Mouse (Mus musculus) limb, embryonic 10.5 days (tissue): Measurements from ENCODE around the gene Pafah1b3. TPM values are rescaled to one million over a fixed set of nuclear protein-coding genes. Genes with fewer than 3 reads are reported as not detected.
"Not testable (repeated sequence)": the region's sequence is repeated elsewhere in the genome, so short reads cannot be mapped to it uniquely, and the experiment has no call there.

ENCODE experiments used
- DNase-seq: peaks from one replicate; pipeline ENCODE4 v3.0.0-alpha.2; 2017; ENCODE audit warnings: low spot score
- H3K27ac ChIP-seq: fragments of 300-500 bp; sonication (generic); 2 replicates; pipeline ENCODE4 v1.5.1; 2016; ENCODE audit warnings: mild to moderate bottlenecking
- H3K27me3 ChIP-seq: fragments of 300-500 bp; sonication (generic); 2 replicates; pipeline ENCODE4 v1.6.1; 2016; ENCODE audit warnings: low read depth, mild to moderate bottlenecking; ENCODE audit not compliant: poor library complexity, severe bottlenecking
- H3K36me3 ChIP-seq: fragments of 300-500 bp; sonication (generic); 2 replicates; pipeline ENCODE4 v1.6.1; 2016; ENCODE audit warnings: mild to moderate bottlenecking, moderate library complexity
- H3K4me1 ChIP-seq: fragments of 300-500 bp; sonication (generic); 2 replicates; pipeline ENCODE4 v1.6.1; 2016
- H3K4me3 ChIP-seq: fragments of 300-500 bp; sonication (generic); 2 replicates; pipeline ENCODE4 v1.5.1; 2016; ENCODE audit warnings: mild to moderate bottlenecking, moderate library complexity
- H3K9me3 ChIP-seq: fragments of 300-500 bp; sonication (generic); replicated peaks from 2 replicates; pipeline ENCODE4 v1.6.1; 2016; ENCODE audit warnings: mild to moderate bottlenecking
- WGBS: fragments of 180-500 bp; shearing (Covaris S2); methylation state at CpG from one replicate; pipeline ENCODE4 v1.1.7; 2016; 5-methylcytosine and 5-hydroxymethylcytosine counted together
- polyA plus RNA-seq: library from polyadenylated mRNA; unstranded; fragments of >200 nt; fragmentation: Nextera tagmentation; extraction: Ambion mirVana; gene quantifications from 2 replicates; pipeline ENCODE4 v1.2.1, GENCODE M21; 2016

Pafah1b3 gene
- polyA plus RNA-seq, 1 experiment from 2014 or later: 248 TPM

- Histone ChIP-seq H3K9me3 (no peaks in the 10 kb centered on the region), H3K36me3 (peaks cover 24% of the 10 kb centered on the region), H3K4me3 (peak overlapping the region; percentile 71), H3K27me3 (no peaks in the 10 kb centered on the region), H3K4me1 (peaks cover 48% of the 10 kb centered on the region), H3K27ac (peak overlapping the region; percentile 98)
- peak; percentile 96 for DNase-seq
- under 1% methylated on average over 33 of the region's 33 CpGs for WGBS
Observed at GRCm38 (mm10) chr7:25267751-25268463, 29.9 kb downstream of the Pafah1b3 start.

- under 1% methylated on average over 29 of the region's 29 CpGs for WGBS
Observed at GRCm38 (mm10) chr7:25267301-25267750, 30.5 kb downstream of the Pafah1b3 start, which contains the start of gene Cic. Cic (plus strand) TSS chr7:25267704.

GRCm38 (mm10) chr7:25266180-25266962 lies 31.4 kb downstream of the Pafah1b3 start:
- Histone ChIP-seq H3K4me3 (peak overlapping the region; percentile 71), H3K27ac (peak overlapping the region; percentile 98; the same call in 1 of the 2 replicates)

More at GRCm38 (mm10) chr7:25267301-25267750, 30.5 kb downstream of the Pafah1b3 start, which contains the start of gene Cic:
- Histone ChIP-seq H3K27ac (peak within 1 kb of the TSS; percentile 98), H3K4me1 (peaks cover 43% of the 10 kb centered on the region), H3K4me3 (peak within 1 kb of the TSS; percentile 71), H3K36me3 (peaks cover 19% of the 10 kb centered on the region), H3K9me3 (no peaks in the 10 kb centered on the region), H3K27me3 (no peaks in the 10 kb centered on the region)
- peak; percentile 97 for DNase-seq

GRCm38 (mm10) chr7:25265743-25266142 lies 32.0 kb downstream of the Pafah1b3 start:
- peaks cover 42% of the 10 kb centered on the region for H3K4me1 ChIP-seq
- H3K27ac ChIP-seq, H3K9me3 ChIP-seq, H3K4me3 ChIP-seq, H3K27me3 ChIP-seq, H3K36me3 ChIP-seq, DNase-seq: not testable (repeated sequence)
- 90% methylated on average over 5 of the region's 5 CpGs for WGBS

More at GRCm38 (mm10) chr7:25266180-25266962, 31.4 kb downstream of the Pafah1b3 start:
- WGBS: 89% methylated on average over 8 of the region's 8 CpGs
- Histone ChIP-seq H3K36me3 (peaks cover 9% of the 10 kb centered on the region), H3K9me3 (no peaks in the 10 kb centered on the region), H3K27me3 (no peaks in the 10 kb centered on the region), H3K4me1 (peaks cover 43% of the 10 kb centered on the region)
- no peak for DNase-seq

- DNase-seq: no peak
- Histone ChIP-seq H3K4me3 (no peak overlapping the region), H3K27ac (0 out of 2 replicates have a peak overlapping the region, but pooled peaks have one; percentile 12), H3K36me3 (no peaks in the 10 kb centered on the region), H3K27me3 (no peaks in the 10 kb centered on the region), H3K4me1 (peaks cover 28% of the 10 kb centered on the region), H3K9me3 (no peaks in the 10 kb centered on the region)
- WGBS: 28% methylated on average over 17 of the region's 17 CpGs
Observed at GRCm38 (mm10) chr7:25263968-25264870, 33.6 kb downstream of the Pafah1b3 start.

GRCm38 (mm10) chr7:25261896-25262295 lies 35.9 kb downstream of the Pafah1b3 start:
- 88% methylated on average over 1 of the region's 1 CpGs for WGBS
- no peak overlapping the region for H3K27ac ChIP-seq
- H3K4me1 ChIP-seq: peaks cover 15% of the 10 kb centered on the region
- no peaks in the 10 kb centered on the region for H3K27me3 ChIP-seq
- H3K36me3 ChIP-seq: no peaks in the 10 kb centered on the region
- no peaks in the 10 kb centered on the region for H3K9me3 ChIP-seq
- no peak overlapping the region for H3K4me3 ChIP-seq
- DNase-seq: no peak

GRCm38 (mm10) chr7:25251822-25252221 lies 46.0 kb downstream of the Pafah1b3 start:
- Histone ChIP-seq H3K27ac (peak overlapping the region; percentile 97), H3K36me3 (peaks cover 18% of the 10 kb centered on the region), H3K4me3 (peak overlapping the region; percentile 99), H3K27me3 (no peaks in the 10 kb centered on the region), H3K9me3 (no peaks in the 10 kb centered on the region), H3K4me1 (peaks cover 37% of the 10 kb centered on the region)
- WGBS: 16% methylated on average over 8 of the region's 8 CpGs
- DNase-seq: no peak

GRCm38 (mm10) chr7:25251071-25251791 lies 46.6 kb downstream of the Pafah1b3 start:
- no peak for DNase-seq
- H3K27me3 ChIP-seq: no peaks in the 10 kb centered on the region
- peak overlapping the region; percentile 99 for H3K4me3 ChIP-seq
- peaks cover 43% of the 10 kb centered on the region for H3K4me1 ChIP-seq
- peak overlapping the region; percentile 97 for H3K27ac ChIP-seq
- 2% methylated on average over 22 of the region's 22 CpGs for WGBS
- peaks cover 24% of the 10 kb centered on the region for H3K36me3 ChIP-seq
- no peaks in the 10 kb centered on the region for H3K9me3 ChIP-seq

- peak; percentile 99 for DNase-seq
- Histone ChIP-seq H3K27me3 (no peaks in the 10 kb centered on the region), H3K4me1 (peaks cover 49% of the 10 kb centered on the region), H3K27ac (peak within 1 kb of the TSS; percentile 97), H3K36me3 (peaks cover 32% of the 10 kb centered on the region), H3K4me3 (peak within 1 kb of the TSS; percentile 99), H3K9me3 (no peaks in the 10 kb centered on the region)
- WGBS: under 1% methylated on average over 78 of the region's 81 CpGs
Observed at GRCm38 (mm10) chr7:25250141-25250972, 47.4 kb downstream of the Pafah1b3 start, which contains the start of gene Erf. Erf (minus strand) TSS chr7:25250761.

GRCm38 (mm10) chr7:25249314-25250140 lies 48.3 kb downstream of the Pafah1b3 start:
- Histone ChIP-seq H3K9me3 (no peaks in the 10 kb centered on the region), H3K36me3 (peaks cover 41% of the 10 kb centered on the region), H3K27me3 (no peaks in the 10 kb centered on the region), H3K4me3 (peak overlapping the region; percentile 99), H3K4me1 (peaks cover 53% of the 10 kb centered on the region), H3K27ac (peak overlapping the region; percentile 97)
- DNase-seq: peak; percentile 92
- 1% methylated on average over 55 of the region's 73 CpGs for WGBS
